15 mouse cellular contexts compared by ENCODE assay signal in the genomic region with DNA sequence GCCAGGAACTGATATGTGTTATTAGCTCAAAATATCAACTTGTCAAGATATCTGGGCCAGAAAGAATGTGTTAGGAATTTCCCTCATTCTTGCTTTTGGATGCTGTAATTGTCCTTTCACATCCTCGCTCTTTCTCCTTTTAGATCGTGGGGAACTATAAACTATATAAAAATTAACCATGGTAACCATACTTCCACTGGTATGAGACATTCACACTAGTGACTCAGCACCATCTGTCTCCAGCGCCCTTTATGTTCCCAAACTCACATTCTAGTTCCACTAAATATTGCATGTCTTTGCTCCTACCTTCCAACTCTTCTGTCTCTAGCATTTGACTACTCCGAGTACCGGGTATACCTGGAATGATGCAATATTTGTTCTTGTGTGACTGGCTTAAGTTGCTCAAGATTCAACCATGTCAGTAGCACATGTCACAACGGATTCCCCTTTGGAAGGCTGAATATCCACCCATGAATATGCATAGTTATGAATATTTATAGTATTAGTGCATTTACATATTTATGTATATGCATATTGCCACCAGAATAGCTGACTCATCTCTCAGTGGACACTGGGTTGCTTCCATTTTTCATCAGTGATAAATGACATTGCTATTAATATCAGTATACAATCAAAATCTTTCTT. TPM values are rescaled to one million over a fixed set of nuclear protein-coding genes. Genes with fewer than 3 reads are reported as not detected.
DNase-seq lines count a peak whose midpoint lies in the region; ATAC-seq and TF ChIP-seq lines count a peak whose summit lies in the region.
"Had no signal": no experiment of that assay in that cellular context is flagged by ENCODE, and none has a peak within 500 bp of the region (broad histone marks: within the 10 kb centered on the region; RNA-seq: fewer than 3 reads in every experiment).

No protein-coding gene starts in this region.

- WGBS in hindbrain, embryonic 14.5 days = 72% methylated on average over 6 of the region's 6 CpGs
- WGBS in hindbrain, embryonic 11.5 days = 90% methylated on average over 6 of the region's 6 CpGs
- WGBS in midbrain, embryonic 16.5 days = 68% methylated on average over 6 of the region's 6 CpGs

- intact Hi-C loops in heart, postnatal 14 days (cut with DNase I) = no loop called here

- H3K27ac ChIP-seq in hindbrain, embryonic 14.5 days = 0 out of 2 replicates have a peak overlapping the region, but pooled peaks have one; percentile 18
- no peak overlapping the region for H3K27ac ChIP-seq in hindbrain, embryonic 11.5 days (ENCODE audit: low read depth, low read length)
- peak overlapping the region; percentile 52 for H3K27ac ChIP-seq in embryonic fibroblast, embryonic 13.5 days (ENCODE audit: insufficient read depth, low read length)
- H3K27ac ChIP-seq in midbrain, embryonic 16.5 days (ENCODE audit: low read length) = 0 out of 2 replicates have a peak overlapping the region, but pooled peaks have one; percentile 28
- H3K27ac ChIP-seq: gastrocnemius, adult 2 months; heart, embryonic 13.5 days had no signal

- no peaks in the 10 kb centered on the region for H3K36me3 ChIP-seq in hindbrain, embryonic 14.5 days (replicated peaks; ENCODE audit: control insufficient read depth, insufficient read depth)
- no peaks in the 10 kb centered on the region for H3K36me3 ChIP-seq in hindbrain, embryonic 11.5 days (ENCODE audit: control insufficient read depth, insufficient read depth, low read length)
- H3K36me3 ChIP-seq in midbrain, embryonic 16.5 days (ENCODE audit: control insufficient read depth, insufficient read depth, low read length) = no peaks in the 10 kb centered on the region
- H3K36me3 ChIP-seq: G1E; heart, embryonic 13.5 days had no signal

- peaks cover 25% of the 10 kb centered on the region for H3K4me1 ChIP-seq in hindbrain, embryonic 14.5 days (replicated peaks; ENCODE audit: control insufficient read depth, insufficient read depth, low read length)
- H3K4me1 ChIP-seq in hindbrain, embryonic 11.5 days (replicated peaks; ENCODE audit: control insufficient read depth, insufficient read depth, low read length) = no peaks in the 10 kb centered on the region
- H3K4me1 ChIP-seq in embryonic fibroblast, embryonic 13.5 days (ENCODE audit: control insufficient read depth, insufficient read depth, low read length) = no peaks in the 10 kb centered on the region; the same call in none of the 2 replicates
- peaks cover 11% of the 10 kb centered on the region for H3K4me1 ChIP-seq in midbrain, embryonic 16.5 days (ENCODE audit: control insufficient read depth, insufficient read depth, low read length)

- no peak for ATAC-seq in hindbrain, embryonic 14.5 days (ENCODE audit: low FRiP score)
- ATAC-seq in hindbrain, embryonic 11.5 days (ENCODE audit: low FRiP score) = no peak
- no peak for ATAC-seq in midbrain, embryonic 16.5 days
- ATAC-seq in erythroblast, adult 5-6 weeks (replicated peaks; ENCODE audit: low FRiP score, poor library complexity, severe bottlenecking) = no peak

- H3K27me3 ChIP-seq in hindbrain, embryonic 14.5 days (ENCODE audit: control insufficient read depth, insufficient read depth, low read length) = no peaks in the 10 kb centered on the region
- H3K27me3 ChIP-seq in hindbrain, embryonic 11.5 days (ENCODE audit: control insufficient read depth, insufficient read depth, low read length) = 0 out of 2 replicates have a peak, but pooled peaks cover 2% of the 10 kb centered on the region
- H3K27me3 ChIP-seq in midbrain, embryonic 16.5 days (ENCODE audit: control insufficient read depth, insufficient read depth, low read depth, low read length) = no peaks in the 10 kb centered on the region
- H3K27me3 ChIP-seq: heart, embryonic 13.5 days had no signal

- H3K9ac ChIP-seq in hindbrain, embryonic 14.5 days = no peak overlapping the region
- H3K9ac ChIP-seq in hindbrain, embryonic 11.5 days (ENCODE audit: low read depth, low read length) = no peak overlapping the region
- H3K9ac ChIP-seq in midbrain, embryonic 16.5 days (ENCODE audit: low read depth, low read length) = no peak overlapping the region
- H3K9ac ChIP-seq: heart, embryonic 13.5 days had no signal

- no peak for TF ChIP-seq POLR2A in embryonic fibroblast, embryonic 13.5 days (IDR thresholded peaks at IDR 0.05; ENCODE audit: low read depth, low read length)

- DNase-seq in hindbrain, embryonic 14.5 days (ENCODE audit: low spot score) = no peak
- DNase-seq in hindbrain, embryonic 11.5 days (ENCODE audit: low spot score) = no peak
- DNase-seq in frontal cortex, postnatal 36 days (ENCODE audit: low spot score in 2 of 2) = peak; percentile 78 to 92
- DNase-seq in heart, postnatal 14 days = no peak
- DNase-seq in cerebellum, adult 11-12 months = no peak
- DNase-seq: gastrocnemius, adult 2 months; kidney, postnatal 14 days; liver; lung, postnatal 14 days had no signal

- no peak overlapping the region for H3K4me2 ChIP-seq in hindbrain, embryonic 14.5 days (replicated peaks)
- no peak overlapping the region for H3K4me2 ChIP-seq in hindbrain, embryonic 11.5 days (replicated peaks; ENCODE audit: low read depth, low read length)
- H3K4me2 ChIP-seq in midbrain, embryonic 16.5 days (ENCODE audit: low read length) = no peak overlapping the region
- H3K4me2 ChIP-seq: heart, embryonic 13.5 days had no signal

- no peak for TF ChIP-seq CTCF in embryonic fibroblast, embryonic 13.5 days (IDR thresholded peaks at IDR 0.05; ENCODE audit: borderline replicate concordance, insufficient read depth, low read length)

- no peak overlapping the region for H3K4me3 ChIP-seq in hindbrain, embryonic 14.5 days (replicated peaks; ENCODE audit: low read length)
- H3K4me3 ChIP-seq in hindbrain, embryonic 11.5 days (ENCODE audit: low read depth, low read length) = no peak overlapping the region
- H3K4me3 ChIP-seq in embryonic fibroblast, embryonic 13.5 days (ENCODE audit: insufficient read depth, low read length) = no peak overlapping the region
- no peak overlapping the region for H3K4me3 ChIP-seq in midbrain, embryonic 16.5 days (ENCODE audit: low read depth, low read length)
- H3K4me3 ChIP-seq: gastrocnemius, adult 2 months; heart, embryonic 13.5 days; myocyte had no signal

- H3K9me3 ChIP-seq in hindbrain, embryonic 14.5 days (ENCODE audit: control insufficient read depth, low read length) = no peaks in the 10 kb centered on the region
- no peaks in the 10 kb centered on the region for H3K9me3 ChIP-seq in hindbrain, embryonic 11.5 days (ENCODE audit: control insufficient read depth, low read length)
- no peaks in the 10 kb centered on the region for H3K9me3 ChIP-seq in midbrain, embryonic 16.5 days (replicated peaks; ENCODE audit: control insufficient read depth, low read length, poor library complexity, severe bottlenecking)
- H3K9me3 ChIP-seq: heart, embryonic 13.5 days had no signal

RNA-seq across cellular contexts. Expression of gene Sorbs2, which starts 51.7 kb away (rescaled TPM):
- polyA plus RNA-seq in hindbrain, embryonic 14.5 days (2014; fragmentation: Nextera tagmentation; extraction: Ambion mirVana) = 65.0 and 69.1 TPM in 2 replicates
- polyA plus RNA-seq in hindbrain, embryonic 11.5 days (2014; fragmentation: Nextera tagmentation; extraction: Ambion mirVana) = 54.9 and 66.1 TPM in 2 replicates
- 18.0 and 28.5 TPM in 2 replicates for polyA plus RNA-seq in embryonic fibroblast, embryonic 13.5 days (2011; ENCODE audit: insufficient read length, low read depth, missing spikeins)
- polyA plus RNA-seq in midbrain, embryonic 16.5 days (2015; fragmentation: Nextera tagmentation; extraction: Ambion mirVana) = 60.9 and 67.7 TPM in 2 replicates
- total RNA-seq in erythroblast, adult 5-6 weeks (2015; ENCODE audit: low replicate concordance) = 0.42 TPM in 1 of 2 replicates, not detected in the other
- total RNA-seq in erythroblast, adult 5-6 weeks (2017; ENCODE audit: low replicate concordance) = 0.09 TPM in 1 of 2 replicates, not detected in the other
- 100 to 1,000 TPM; 476 to 536 TPM for total RNA-seq in heart, postnatal 14 days (2021)
- polyA plus RNA-seq: G1E had no signal

Comparison
In these comparisons a context has a peak if more than half of its experiments do, and no peak if none do; other contexts are left out.
1. DNase-seq: peak in frontal cortex, postnatal 36 days (2 of 2); none in hindbrain, embryonic 14.5 days (single experiment), hindbrain, embryonic 11.5 days (single experiment), heart, postnatal 14 days (0 of 2) and cerebellum, adult 11-12 months (single experiment).